Mouse (Mus musculus): Measurements from ENCODE around the gene Taok3.

- no peak for TF ChIP-seq CTCF (IDR thresholded peaks at IDR 0.05; ENCODE audit: extremely low read depth, insufficient read depth, low read length)
- TF ChIP-seq POLR2A (IDR thresholded peaks at IDR 0.05; ENCODE audit: extremely low read depth, insufficient read depth, low read length), result no peak
These were observed 15.0 kb downstream of the Taok3 start for GRCm38 (mm10) chr5:117134889-117135456.
